9 mouse cellular contexts compared by ENCODE assay signal in the genomic region with DNA sequence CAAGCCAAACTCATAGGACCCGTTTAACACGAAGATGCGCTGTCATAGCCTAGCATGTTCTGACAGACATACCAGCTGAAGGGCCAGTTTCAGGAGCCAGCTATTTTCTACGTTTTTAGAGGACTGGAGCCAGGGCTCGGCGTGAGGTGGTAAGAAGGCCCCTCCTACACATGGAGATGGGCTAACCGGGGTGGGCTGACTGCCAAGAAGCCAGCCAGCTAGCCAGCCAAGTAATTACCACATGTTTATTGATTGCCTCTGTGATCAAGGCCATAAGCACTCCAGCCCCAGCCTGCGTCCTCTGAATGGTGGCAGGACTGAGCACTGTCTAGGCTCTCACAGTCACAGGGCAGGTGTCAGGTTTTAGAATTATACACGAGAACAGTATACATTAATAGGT. TPM values are rescaled to one million over a fixed set of nuclear protein-coding genes. Genes with fewer than 3 reads are reported as not detected.
A peak's percentile ranks its signal among the peaks of the same experiment; 100 is the strongest.
DNase-seq lines count a peak whose midpoint lies in the region; ATAC-seq and TF ChIP-seq lines count a peak whose summit lies in the region.
"Had no signal": no experiment of that assay in that cellular context is flagged by ENCODE, and none has a peak within 500 bp of the region (broad histone marks: within the 10 kb centered on the region; RNA-seq: fewer than 3 reads in every experiment).

No protein-coding gene starts in this region.

- 0 out of 2 replicates have a peak overlapping the region, but pooled peaks have one; percentile 45 for H3K27ac ChIP-seq in hindbrain, postnatal 0 days
- H3K27ac ChIP-seq: heart, embryonic 13.5 days had no signal

- 25% methylated on average over 9 of the region's 9 CpGs for WGBS in hindbrain, postnatal 0 days

- no peak overlapping the region for H3K4me2 ChIP-seq in hindbrain, postnatal 0 days (ENCODE audit: low read depth, low read length)

- no peaks in the 10 kb centered on the region for H3K27me3 ChIP-seq in hindbrain, postnatal 0 days (ENCODE audit: insufficient read depth, low read length)
- H3K27me3 ChIP-seq: heart, embryonic 13.5 days had no signal

- TF ChIP-seq POLR2A in brain, embryonic 14.5 days (IDR thresholded peaks at IDR 0.05; ENCODE audit: borderline replicate concordance, extremely low read depth, insufficient read depth, insufficient read length, poor library complexity, severe bottlenecking) = no peak

- H3K9me3 ChIP-seq in hindbrain, postnatal 0 days (ENCODE audit: low read length) = no peaks in the 10 kb centered on the region
- H3K9me3 ChIP-seq: heart, embryonic 13.5 days had no signal

- no peak for TF ChIP-seq CTCF in brain, embryonic 14.5 days (IDR thresholded peaks at IDR 0.05; ENCODE audit: borderline replicate concordance, extremely low read depth, insufficient read depth, insufficient read length)
- TF ChIP-seq CTCF in hindbrain, postnatal 0 days (IDR thresholded peaks at IDR 0.05; ENCODE audit: low read depth) = no peak

- H3K4me1 ChIP-seq in hindbrain, postnatal 0 days (ENCODE audit: insufficient read depth, low read length) = peaks cover 14% of the 10 kb centered on the region

- no peak overlapping the region for H3K9ac ChIP-seq in hindbrain, postnatal 0 days (replicated peaks; ENCODE audit: low read length)
- H3K9ac ChIP-seq: heart, embryonic 13.5 days had no signal

- peaks cover 4% of the 10 kb centered on the region; the same call in 1 of the 2 replicates for H3K36me3 ChIP-seq in hindbrain, postnatal 0 days (ENCODE audit: insufficient read depth, low read length)

- DNase-seq in MN1 (ENCODE audit: low spot score) = peak; percentile 82
- peak; percentile 96 for DNase-seq in brain, embryonic 14.5 days (ENCODE audit: low read depth)
- DNase-seq in hindbrain, postnatal 0 days (ENCODE audit: low spot score) = peak; percentile 86
- DNase-seq in layer of hippocampus, adult 11-12 months (ENCODE audit: low spot score) = no peak
- no peak for DNase-seq in gastrocnemius, adult 18-20 months (ENCODE audit: low spot score)
- DNase-seq in T-cell, adult 2 months (ENCODE audit: low spot score) = no peak
- no peak for DNase-seq in natural killer cell, adult 2 months (ENCODE audit: low spot score in 2 of 2)

- ATAC-seq in hindbrain, postnatal 0 days = peak; percentile 67
- peak; percentile 70 for ATAC-seq in megakaryocyte-erythroid progenitor cell, adult 5-6 weeks (replicated peaks; ENCODE audit: low FRiP score, low TSS enrichment, poor library complexity, severe bottlenecking)

- no peak overlapping the region for H3K4me3 ChIP-seq in hindbrain, postnatal 0 days (ENCODE audit: low read length)
- H3K4me3 ChIP-seq: heart, embryonic 13.5 days had no signal

RNA-seq across cellular contexts. Expression of a gene that starts 10.9 kb away (rescaled TPM):
- polyA plus RNA-seq in brain, embryonic 14.5 days (2012; rRNA removed) = 22.3 and 23.7 TPM in 2 replicates
- 6.2 and 7.7 TPM in 2 replicates for total RNA-seq in hindbrain, postnatal 0 days (2014; rRNA removed)
- 7.4 and 7.9 TPM in 2 replicates for polyA plus RNA-seq in hindbrain, postnatal 0 days (2015; fragmentation: Nextera tagmentation; extraction: Ambion mirVana)
- total RNA-seq in megakaryocyte-erythroid progenitor cell, adult 5-6 weeks (2014; fragmentation: Nextera tagmentation) = 3.7 and 4.9 TPM in 2 replicates
- 0.70 and 4.4 TPM in 2 replicates for total RNA-seq in megakaryocyte-erythroid progenitor cell, adult 5-6 weeks (2017)
- 1 to 10 TPM in 1 of 2 experiments, under 1 TPM in 1; 0.87 to 1.1 TPM for total RNA-seq in gastrocnemius, adult 18-20 months (2021)

RNA-seq across cellular contexts. Expression of a gene that starts 28.4 kb away (rescaled TPM):
- polyA plus RNA-seq in brain, embryonic 14.5 days (2012; rRNA removed) = 5.7 and 8.1 TPM in 2 replicates
- total RNA-seq in hindbrain, postnatal 0 days (2014; rRNA removed) = 23.0 and 26.0 TPM in 2 replicates
- 11.2 and 11.7 TPM in 2 replicates for polyA plus RNA-seq in hindbrain, postnatal 0 days (2015; fragmentation: Nextera tagmentation; extraction: Ambion mirVana)
- not detected in 2 replicates for total RNA-seq in megakaryocyte-erythroid progenitor cell, adult 5-6 weeks (2014; fragmentation: Nextera tagmentation)
- total RNA-seq in megakaryocyte-erythroid progenitor cell, adult 5-6 weeks (2017) = not detected in 2 replicates
- total RNA-seq in gastrocnemius, adult 18-20 months (2021) = under 1 TPM; 0.27 to 0.36 TPM

Comparison
In these comparisons a context has a peak if more than half of its experiments do, and no peak if none do; other contexts are left out.
1. DNase-seq: peak in MN1 (single experiment), brain, embryonic 14.5 days (single experiment) and hindbrain, postnatal 0 days (single experiment); none in layer of hippocampus, adult 11-12 months (single experiment), gastrocnemius, adult 18-20 months (single experiment), T-cell, adult 2 months (single experiment) and natural killer cell, adult 2 months (0 of 2).
2. RNA of a gene that starts 28.4 kb away (total RNA-seq): 23.0 to 26.0 TPM in hindbrain, postnatal 0 days; 0.27 to 0.36 TPM in gastrocnemius, adult 18-20 months and not detected in megakaryocyte-erythroid progenitor cell, adult 5-6 weeks; every median in the first group is over 10 times any median in the second.